Mouse (Mus musculus) CH12.LX (cell line): ENCODE measurements around the gene Sh3bp5.

Experiments
- CHD1 ChIP-seq: IDR thresholded peaks from 2 replicates; pipeline ENCODE4 v1.6.1; 2012; ENCODE audit warnings: low read depth, low read length, improper control_type of control experiment, inconsistent platforms
- CTCF ChIP-seq, 2 experiments: IDR thresholded peaks in 1 of 2; conservative IDR thresholded peaks in 1 of 2; 2 replicates each; pipeline ENCODE4 v1.5.1; 2011 to 2012; ENCODE audit warnings: low read depth in 2 of 2, low read length in 2 of 2, improper control_type of control experiment in 1 of 2, inconsistent platforms in 1 of 2, mild to moderate bottlenecking in 1 of 2, moderate library complexity in 1 of 2
- EP300 ChIP-seq: IDR thresholded peaks from 2 replicates; pipeline ENCODE4 v1.6.1; 2011; ENCODE audit warnings: low read length, improper control_type of control experiment
- MAFK ChIP-seq: IDR thresholded peaks from 2 replicates; pipeline ENCODE4 v1.6.1; 2011; ENCODE audit warnings: low read length, improper control_type of control experiment; ENCODE audit not compliant: insufficient replicate concordance
- MAX ChIP-seq: IDR thresholded peaks from 2 replicates; pipeline ENCODE4 v1.6.1; 2011; ENCODE audit warnings: low read length, improper control_type of control experiment
- MXI1 ChIP-seq: IDR thresholded peaks from 2 replicates; pipeline ENCODE4 v1.6.1; 2011; ENCODE audit warnings: mild to moderate bottlenecking, low read depth, low read length, improper control_type of control experiment
- MYC ChIP-seq: IDR thresholded peaks from 2 replicates; pipeline ENCODE4 v1.6.1; 2011; ENCODE audit warnings: low read depth, mild to moderate bottlenecking, improper control_type of control experiment, low read length
- POLR2A ChIP-seq: IDR thresholded peaks from 2 replicates; pipeline ENCODE4 v1.6.1; 2011; ENCODE audit warnings: low read depth, mild to moderate bottlenecking, improper control_type of control experiment, low read length
- POLR2AphosphoS2 ChIP-seq: IDR thresholded peaks from 2 replicates; pipeline ENCODE4 v1.6.1; 2011; ENCODE audit warnings: low read depth, low read length, improper control_type of control experiment
- SMC3 ChIP-seq: IDR thresholded peaks from 2 replicates; pipeline ENCODE4 v1.6.1; 2011; ENCODE audit warnings: low read depth, low read length, improper control_type of control experiment
- TCF12 ChIP-seq: IDR thresholded peaks from 2 replicates; pipeline ENCODE4 v1.6.1; 2014; ENCODE audit warnings: low read depth, mild to moderate bottlenecking, inconsistent platforms, low read length, improper control_type of control experiment
- USF1 ChIP-seq: IDR thresholded peaks from 2 replicates; pipeline ENCODE4 v1.6.1; 2014; ENCODE audit warnings: low read depth, mild to moderate bottlenecking, inconsistent platforms, low read length, improper control_type of control experiment
- ZC3H11A ChIP-seq: IDR thresholded peaks from 2 replicates; pipeline ENCODE4 v1.6.1; 2012; ENCODE audit warnings: low read depth, mild to moderate bottlenecking, inconsistent platforms, low read length, improper control_type of control experiment
- ZKSCAN1 ChIP-seq: IDR thresholded peaks from 2 replicates; pipeline ENCODE4 v1.6.1; 2012; ENCODE audit warnings: low read depth, inconsistent platforms, low read length, improper control_type of control experiment, borderline replicate concordance

DNA sequence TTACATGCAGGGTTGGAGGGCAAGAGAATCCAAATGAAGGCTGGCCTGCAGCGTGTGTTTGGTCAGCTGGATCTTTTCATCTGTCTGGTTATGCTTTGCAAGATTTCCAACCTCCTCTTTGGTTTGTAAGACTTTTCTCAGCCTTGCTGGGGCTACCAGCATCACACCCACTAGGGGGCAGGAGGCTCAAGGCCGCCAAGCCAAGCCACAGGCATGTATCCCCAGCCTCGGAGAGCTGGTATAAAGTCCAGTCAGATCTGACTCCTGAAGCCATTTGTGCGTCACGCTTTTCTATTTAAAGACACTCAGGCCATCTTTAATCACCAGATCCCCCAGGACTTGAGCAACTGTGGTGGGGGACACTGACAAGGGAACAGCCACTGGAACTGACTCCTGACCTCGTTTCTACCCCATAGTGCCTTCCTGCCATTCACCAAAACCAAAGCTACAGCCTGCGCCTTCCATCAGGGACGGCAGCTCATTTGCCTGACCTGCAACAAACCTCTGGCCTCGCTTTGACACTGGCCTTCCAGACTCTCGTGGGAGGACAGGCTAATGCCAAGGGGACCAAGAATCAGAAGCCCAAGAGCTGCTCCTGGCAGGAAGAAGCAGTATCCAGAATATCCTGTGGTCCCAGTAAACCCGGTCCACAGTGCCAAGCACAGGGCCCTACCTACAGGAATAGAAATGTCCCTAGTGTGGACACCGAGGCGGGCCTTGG lies 49.7 kb downstream of the Sh3bp5 start:
- TF ChIP-seq EP300 (0 out of 2 replicates have a peak, but pooled peaks have one; percentile 38), POLR2A (no peak), SMC3 (peak; percentile 99), USF1 (no peak), MAX (0 out of 2 replicates have a peak, but pooled peaks have one; percentile 67), CTCF (conservative IDR thresholded peaks at IDR 0.05 in 1 of 2, IDR thresholded peaks at IDR 0.05 in 1 of 2; ENCODE audit: low read depth in 2 of 2, low read length in 2 of 2) (peak; percentile 62 to 98; a peak in 3 of 4 replicates), MXI1 (peak; percentile 28; the same call in 1 of the 2 replicates), POLR2AphosphoS2 (no peak), TCF12 (peak; percentile 44; the same call in 1 of the 2 replicates), ZC3H11A (peak; percentile 85), MYC (0 out of 2 replicates have a peak, but pooled peaks have one; percentile 31), MAFK (no peak), ZKSCAN1 (no peak), CHD1 (no peak)
